Mouse (Mus musculus) thymus, postnatal 10 days (tissue): ENCODE measurements around the gene Ano3.
"Not testable (repeated sequence)": the region's sequence is repeated elsewhere in the genome, so short reads cannot be mapped to it uniquely, and the experiment has no call there.

Source experiments
- DNase-seq, 2 experiments: peaks; one replicate each; pipeline ENCODE4 v3.0.0; 2021; ENCODE audit warnings: low spot score in 2 of 2

The Ano3 gene

DNA sequence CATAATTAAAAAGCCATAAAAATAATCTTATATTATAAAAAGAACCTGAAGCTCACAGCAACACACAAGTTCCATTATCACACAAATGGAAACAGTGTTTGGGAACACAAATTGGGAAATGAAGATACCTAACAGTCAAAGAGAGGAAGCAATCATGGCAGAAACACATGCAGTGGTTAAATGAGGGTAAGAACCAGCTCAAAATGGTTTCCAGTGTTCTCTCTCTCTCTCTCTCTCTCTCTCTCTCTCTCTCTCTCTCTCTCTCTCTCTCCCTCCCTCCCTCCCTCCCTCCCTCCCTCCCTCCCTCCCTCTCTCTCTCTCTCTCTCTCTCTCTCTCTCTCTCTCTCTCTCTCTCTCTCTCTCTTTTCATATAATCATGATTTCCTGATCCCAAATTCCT lies at the start of gene Ano3:
Ano3 (minus strand) TSS at position 101 of the 400 bp plus-strand sequence.
- not testable (repeated sequence) for DNase-seq

GRCm38 (mm10) chr2:110990071-110990470 lies 39.3 kb upstream of the Ano3 start:
- no peak for DNase-seq

GRCm38 (mm10) chr2:110989539-110989938 lies 38.8 kb upstream of the Ano3 start:
- DNase-seq: no peak

DNA sequence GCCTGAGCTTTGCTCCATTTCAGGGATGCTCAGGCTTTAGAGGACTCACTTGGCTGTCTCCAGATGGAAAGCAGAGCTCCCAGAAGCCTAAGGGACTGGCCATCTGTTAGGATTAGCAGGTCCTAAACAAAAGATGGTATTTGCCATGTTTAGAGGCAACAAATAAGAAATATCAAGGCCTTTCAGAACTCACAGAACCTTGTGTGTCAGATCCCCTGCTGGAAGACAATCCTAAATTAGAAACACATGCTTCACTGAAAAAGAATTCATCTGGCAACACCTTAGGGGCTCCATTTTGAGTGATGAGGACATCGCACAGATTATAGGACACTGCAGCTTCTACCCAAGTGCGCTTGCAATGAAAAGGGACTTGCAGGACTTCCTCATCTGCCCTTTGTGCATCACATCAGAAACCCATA lies 35.1 kb upstream of the Ano3 start:
- DNase-seq: no peak

GRCm38 (mm10) chr2:110981733-110982132 lies 31.0 kb upstream of the Ano3 start:
- DNase-seq: no peak

DNA sequence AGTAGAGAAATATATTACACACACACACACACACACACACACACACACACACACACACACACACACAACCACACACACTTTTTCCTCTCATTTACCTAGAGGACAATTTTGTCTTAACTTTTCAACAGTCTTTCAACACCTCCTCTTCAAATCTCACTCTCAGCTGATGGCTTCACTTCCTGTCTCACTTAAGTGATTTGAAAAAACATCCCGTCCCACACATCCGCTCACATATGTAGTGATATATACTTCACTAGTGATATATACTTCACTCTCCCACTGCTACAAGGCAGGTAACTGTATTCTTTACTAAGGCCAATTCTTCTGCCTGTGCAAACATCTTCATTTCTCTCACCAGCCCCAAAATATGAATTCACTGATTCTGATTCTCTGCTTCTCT lies 28.9 kb upstream of the Ano3 start:
- no peak for DNase-seq

DNA sequence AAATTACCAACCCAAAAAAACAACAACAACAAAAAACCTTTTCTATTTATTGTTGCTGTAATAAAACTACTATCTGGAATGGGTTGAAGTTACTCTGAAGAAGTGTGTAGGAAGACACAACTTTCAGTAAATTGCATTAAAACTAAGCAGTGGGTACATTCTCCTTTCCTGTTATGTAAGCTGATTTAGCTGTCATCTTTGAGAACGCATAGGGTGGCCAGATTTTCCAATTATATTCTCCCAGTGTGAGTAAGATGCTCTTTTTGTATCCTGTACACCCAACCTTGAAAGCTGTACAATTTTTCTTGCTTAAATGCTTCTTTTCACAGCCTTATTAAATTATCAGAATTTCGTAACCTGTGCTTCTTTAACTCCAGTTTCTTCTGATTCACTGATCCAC lies 26.1 kb upstream of the Ano3 start:
- DNase-seq: no peak

DNA sequence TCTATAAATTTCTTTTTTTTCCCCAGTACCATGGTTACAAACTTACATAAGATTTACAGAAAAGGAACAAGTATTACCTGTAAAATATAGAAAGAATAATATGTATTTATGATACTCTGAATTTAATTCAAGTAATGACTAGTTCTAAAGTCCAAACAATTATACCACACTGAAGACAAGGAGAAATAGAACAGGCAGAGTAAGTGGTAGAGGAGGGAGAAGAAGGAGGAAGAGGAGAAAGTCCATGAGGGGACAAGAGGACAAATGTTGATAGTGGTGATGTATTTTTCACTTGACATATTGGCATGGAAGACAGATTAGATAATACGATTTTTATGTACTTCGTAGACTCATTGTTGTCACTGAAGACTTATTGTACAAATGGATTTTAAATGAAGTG lies 19.4 kb upstream of the Ano3 start:
- DNase-seq: no peak

- no peak for DNase-seq
These were observed 14.7 kb upstream of the Ano3 start for GRCm38 (mm10) chr2:110965398-110965797.

GRCm38 (mm10) chr2:110950432-110950803 lies 305 bp downstream of the Ano3 start:
- DNase-seq: no peak

DNA sequence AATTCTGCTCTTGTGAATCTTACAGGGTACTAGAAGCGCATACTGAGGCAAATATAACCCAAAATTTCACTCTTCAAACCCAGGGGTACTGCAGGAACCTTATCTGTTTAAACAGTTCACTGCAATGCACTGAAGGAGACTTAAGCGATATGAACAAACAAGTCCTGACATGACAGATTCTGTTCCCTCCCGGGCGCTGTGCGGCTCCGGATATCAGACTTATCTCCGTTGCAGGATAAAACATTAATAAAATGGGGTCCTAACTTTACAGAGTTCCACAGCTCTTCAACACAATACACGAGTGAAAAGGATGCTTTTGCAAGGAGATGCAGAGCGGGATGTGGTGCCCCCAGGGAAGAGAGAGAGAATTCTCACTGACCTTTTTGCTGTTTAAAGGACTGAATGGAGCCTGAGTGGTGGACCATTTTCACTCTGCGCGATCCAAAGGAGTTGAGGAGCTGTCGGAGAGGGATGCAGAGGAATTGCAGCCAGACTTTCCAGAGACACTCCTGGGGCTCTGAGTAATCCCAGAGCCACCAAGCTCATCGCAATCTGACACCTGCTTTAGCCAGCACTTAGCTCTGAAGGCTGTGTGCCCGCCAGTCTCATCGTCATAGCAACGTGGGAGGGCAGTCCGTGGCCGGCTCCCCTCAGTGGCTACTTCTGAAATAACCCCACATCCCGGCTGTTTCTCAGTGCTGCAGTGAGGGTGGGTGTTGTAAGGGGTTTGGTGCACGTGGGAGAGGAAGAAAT lies 868 bp downstream of the Ano3 start:
- no peak for DNase-seq

- DNase-seq: no peak
These were observed 5.6 kb downstream of the Ano3 start for GRCm38 (mm10) chr2:110945171-110945570.

DNA sequence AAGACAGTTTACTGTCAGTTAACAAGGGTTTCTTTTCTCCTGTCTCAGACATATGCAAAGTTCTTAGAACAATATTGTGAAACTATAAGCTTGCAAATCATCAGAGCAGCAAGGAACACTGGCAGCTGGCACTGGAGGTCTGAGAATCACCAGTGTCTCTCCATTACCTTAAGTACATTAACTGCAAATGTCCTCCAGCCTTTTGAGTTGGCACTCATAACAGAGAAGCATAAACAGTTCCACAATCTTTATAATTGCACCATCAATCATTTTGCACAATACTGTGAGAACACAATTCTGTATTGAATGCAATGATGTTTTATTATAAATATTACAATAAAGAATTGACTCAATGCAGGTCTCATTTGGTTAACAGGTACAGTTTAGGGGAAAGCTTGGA lies 15.0 kb downstream of the Ano3 start:
- no peak for DNase-seq

DNA sequence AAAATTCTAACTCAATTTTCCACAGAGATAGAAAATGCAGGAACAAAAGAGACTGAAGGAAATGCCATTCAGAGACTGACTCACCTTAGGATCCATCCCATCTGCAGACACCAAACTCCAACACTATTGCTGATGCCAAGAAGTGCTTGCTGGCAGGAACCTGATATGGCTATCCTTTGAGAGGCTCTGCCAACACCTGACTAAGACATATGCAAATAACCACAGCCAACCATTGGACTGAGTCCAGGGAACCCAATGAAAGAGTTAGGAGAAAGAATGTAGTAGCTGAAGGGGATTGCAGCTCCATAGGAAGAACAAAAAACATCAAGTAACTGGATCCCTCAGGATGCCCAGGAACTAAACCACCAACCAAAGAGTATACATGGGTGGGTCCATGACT lies 21.6 kb downstream of the Ano3 start:
- no peak for DNase-seq

GRCm38 (mm10) chr2:110909506-110909905 lies 41.2 kb downstream of the Ano3 start:
- no peak for DNase-seq

DNA sequence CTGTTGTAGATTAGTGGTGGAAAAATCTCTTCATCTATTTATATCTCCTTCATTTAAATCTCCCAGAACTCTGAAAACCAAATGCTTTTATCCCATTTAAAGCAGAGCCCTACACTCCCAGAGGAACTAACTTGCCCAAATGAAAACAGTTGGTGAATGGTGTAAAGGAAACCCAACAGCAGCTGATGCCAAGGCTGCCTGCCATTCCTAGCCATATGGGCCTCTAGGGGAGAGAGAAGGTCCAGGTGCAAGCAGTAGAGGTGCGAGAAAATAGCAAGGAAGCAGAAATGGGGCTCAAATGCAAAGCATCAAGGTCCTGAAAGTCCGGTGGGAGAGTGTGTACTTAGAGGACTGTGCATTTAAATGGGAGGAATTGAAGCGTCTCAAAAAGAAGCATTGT lies 44.2 kb downstream of the Ano3 start:
- no peak for DNase-seq

DNA sequence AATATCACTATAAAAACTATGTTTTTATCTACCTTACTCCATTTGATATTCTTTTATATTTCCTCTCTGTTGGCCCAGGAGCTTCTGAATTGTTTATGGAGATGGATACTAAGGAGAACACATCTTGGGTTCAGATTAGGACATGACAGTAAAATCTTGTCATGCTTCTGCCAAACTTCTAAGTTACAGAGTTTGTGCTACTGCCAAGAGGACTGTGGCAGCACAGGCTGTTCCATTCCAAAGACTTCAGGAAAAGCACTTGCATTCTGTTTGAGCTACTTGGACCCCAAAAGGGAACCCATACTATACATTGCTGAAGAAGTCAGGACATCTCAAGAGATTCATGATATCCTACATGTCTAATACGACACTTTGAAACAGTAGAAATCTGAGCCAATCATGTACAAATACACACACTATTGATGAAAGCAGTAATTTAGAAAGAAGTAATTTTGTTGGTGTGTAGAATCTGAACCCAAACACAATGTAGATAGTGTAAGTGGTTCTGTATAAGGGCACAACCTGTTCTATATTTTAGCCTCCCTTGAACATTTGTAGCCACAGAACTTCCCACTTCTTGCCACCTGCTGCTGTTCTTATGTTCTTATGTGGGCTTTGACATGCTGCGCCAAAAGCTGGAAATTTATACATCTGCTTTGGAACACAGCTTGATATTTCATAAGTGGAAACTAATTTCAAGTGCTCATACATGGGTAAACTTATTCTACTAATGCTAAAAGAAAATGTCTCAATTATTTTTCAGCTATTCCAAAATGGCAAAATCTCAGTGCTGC lies 54.0 kb downstream of the Ano3 start:
- DNase-seq: no peak

DNA sequence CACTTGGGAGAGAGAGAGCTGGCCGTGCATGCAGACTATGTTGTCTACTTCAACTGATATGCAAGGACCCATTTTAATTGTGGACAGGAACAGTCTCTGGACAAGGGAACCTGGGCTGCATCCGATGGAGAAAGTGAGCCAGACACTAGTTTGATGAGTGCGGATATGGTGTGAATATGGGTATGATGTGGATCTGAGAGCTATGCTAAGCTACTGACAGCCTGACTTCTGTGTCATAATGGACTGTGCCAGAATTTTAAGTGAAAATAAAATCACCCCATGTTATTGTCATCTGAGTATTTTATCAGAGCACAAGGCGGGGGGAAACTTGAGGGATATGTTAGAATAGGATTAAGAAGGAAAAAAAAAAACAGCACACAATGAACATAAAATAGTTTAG lies 79.1 kb downstream of the Ano3 start:
- DNase-seq: no peak

- DNase-seq: no peak
These were observed 85.1 kb downstream of the Ano3 start for GRCm38 (mm10) chr2:110865584-110865983.

DNA sequence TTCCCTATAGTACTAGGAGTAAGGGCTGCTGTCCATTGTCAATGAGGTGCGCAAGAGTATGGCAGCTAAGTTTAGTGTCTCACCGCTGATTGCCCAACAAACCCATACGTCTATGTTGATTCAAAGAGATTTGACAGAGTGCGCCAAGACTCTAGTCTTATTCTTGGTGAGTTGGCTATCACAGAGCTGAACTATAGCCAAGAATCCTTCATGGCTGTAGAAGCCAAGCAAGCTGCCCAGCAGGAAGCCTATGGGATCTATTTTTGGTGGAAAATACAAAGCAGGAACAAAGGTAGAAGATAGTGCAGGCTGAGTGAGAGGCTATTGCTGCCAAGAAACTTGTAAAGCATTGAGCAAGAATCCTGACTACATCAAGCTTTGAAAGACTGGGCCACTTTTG lies 87.3 kb downstream of the Ano3 start:
- no peak for DNase-seq

DNA sequence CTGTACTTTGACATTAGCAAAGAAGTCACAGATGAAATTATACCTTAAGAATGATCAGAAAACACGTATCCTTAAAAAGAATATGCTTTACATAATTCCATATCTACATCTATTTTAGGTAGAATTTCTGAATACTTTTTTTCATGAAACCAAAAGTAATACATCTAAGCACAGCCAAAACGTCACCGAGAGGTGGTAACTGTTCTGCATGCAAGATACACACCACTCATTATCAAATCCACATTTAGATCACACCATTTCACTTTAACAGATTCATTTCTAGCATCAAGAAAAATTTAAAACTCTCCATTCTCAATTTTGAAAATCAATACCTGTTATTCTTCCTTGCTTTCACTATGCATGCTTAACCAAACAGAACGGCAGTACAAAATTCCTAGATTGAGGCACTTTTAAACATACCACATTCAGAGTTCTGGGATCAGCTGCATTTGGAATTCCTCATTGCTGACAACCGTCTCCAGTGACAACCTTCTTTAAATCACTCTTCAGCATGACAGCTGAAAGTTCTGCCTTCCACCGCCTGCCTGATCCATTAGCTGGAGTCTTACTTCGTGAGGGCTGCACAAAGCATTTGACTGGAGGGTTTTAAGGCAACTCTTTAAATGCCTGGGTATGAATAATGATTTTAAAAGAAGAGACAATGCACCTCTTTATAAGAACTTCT lies 111.0 kb downstream of the Ano3 start:
- DNase-seq: no peak

- DNase-seq: no peak
These were observed 134.5 kb downstream of the Ano3 start for GRCm38 (mm10) chr2:110816189-110816588.

DNA sequence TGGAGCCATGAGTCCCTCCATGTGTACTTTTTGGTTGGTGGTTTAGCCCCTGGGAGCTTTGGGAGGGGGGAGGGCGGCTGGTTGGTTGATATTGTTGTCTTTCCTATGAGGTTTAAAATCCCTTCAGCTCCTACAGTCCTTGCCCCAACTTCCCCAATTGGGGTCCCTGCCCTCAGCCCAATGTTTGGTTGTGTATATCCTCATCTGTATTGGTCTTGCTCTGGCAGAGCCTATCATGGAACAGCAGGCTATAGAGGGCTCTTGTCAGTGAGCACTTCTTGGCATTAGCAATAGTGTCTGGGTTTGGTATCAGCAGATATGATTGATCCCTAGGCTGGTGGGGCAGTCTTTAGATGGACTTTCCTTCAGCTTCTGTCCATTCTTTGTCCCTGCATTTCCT lies 135.8 kb downstream of the Ano3 start:
- DNase-seq: no peak
